Mouse (Mus musculus) forebrain, embryonic 15.5 days (tissue): ENCODE results near the gene Amh. TPM values are rescaled to one million over a fixed set of nuclear protein-coding genes. Genes with fewer than 3 reads are reported as not detected.
"Not testable (repeated sequence)": the region's sequence is repeated elsewhere in the genome, so short reads cannot be mapped to it uniquely, and the experiment has no call there.

Experiments used
- ATAC-seq: fragments of 200-750 bp; cut with Nextera tagmentation; replicated peaks from 2 replicates; pipeline ENCODE4 v1.8.0; 2017; ENCODE audit warnings: mild to moderate bottlenecking, moderate TSS enrichment, moderate library complexity
- H3K27ac ChIP-seq: fragments of 300-500 bp; sonication (generic); replicated peaks from 2 replicates; pipeline ENCODE4 v1.5.1; 2015; ENCODE audit warnings: mild to moderate bottlenecking, inconsistent platforms
- H3K27me3 ChIP-seq: fragments of 300-500 bp; sonication (generic); 2 replicates; pipeline ENCODE4 v1.6.1; 2015; ENCODE audit warnings: inconsistent platforms
- H3K36me3 ChIP-seq: fragments of 300-500 bp; sonication (generic); 2 replicates; pipeline ENCODE4 v1.6.1; 2015; ENCODE audit warnings: mild to moderate bottlenecking, inconsistent platforms
- H3K4me1 ChIP-seq: fragments of 300-500 bp; sonication (generic); 2 replicates; pipeline ENCODE4 v1.6.1; 2015; ENCODE audit warnings: inconsistent platforms
- H3K4me2 ChIP-seq: fragments of 300-500 bp; sonication (generic); replicated peaks from 2 replicates; pipeline ENCODE4 v1.6.1; 2015; ENCODE audit warnings: mild to moderate bottlenecking, inconsistent platforms
- H3K4me3 ChIP-seq: fragments of 300-500 bp; sonication (generic); 2 replicates; pipeline ENCODE4 v1.5.1; 2015; ENCODE audit warnings: mild to moderate bottlenecking, inconsistent platforms
- H3K9ac ChIP-seq: fragments of 300-500 bp; sonication (generic); replicated peaks from 2 replicates; pipeline ENCODE4 v1.6.1; 2015; ENCODE audit warnings: mild to moderate bottlenecking, inconsistent platforms
- H3K9me3 ChIP-seq: fragments of 300-500 bp; sonication (generic); 2 replicates; pipeline ENCODE4 v1.6.1; 2016; ENCODE audit warnings: inconsistent platforms
- WGBS: fragments of 180-500 bp; shearing (Covaris S2); methylation state at CpG from one replicate; pipeline ENCODE4 v1.1.7; 2015; ENCODE audit warnings: mixed read lengths; 5-methylcytosine and 5-hydroxymethylcytosine counted together
- polyA plus RNA-seq: library from polyadenylated mRNA; unstranded; fragments of >200 nt; fragmentation: Nextera tagmentation; extraction: Ambion mirVana; gene quantifications from 2 replicates; pipeline ENCODE4 v1.2.1, GENCODE M21; 2015

Gene Amh
- polyA plus RNA-seq, 1 experiment from 2014 or later: 0.10 TPM

- Histone ChIP-seq H3K4me2 (no peak within 1 kb of the TSS), H3K27ac (no peak within 1 kb of the TSS), H3K4me3 (no peak within 1 kb of the TSS), H3K4me1 (peaks cover 10% of the 10 kb centered on the region), H3K36me3 (no peaks in the 10 kb centered on the region), H3K9me3 (no peaks in the 10 kb centered on the region), H3K27me3 (peaks cover 34% of the 10 kb centered on the region), H3K9ac (no peak within 1 kb of the TSS)
- ATAC-seq: no peak
- 72% methylated on average over 4 of the region's 4 CpGs for WGBS
Measured at GRCm38 (mm10) chr10:80813366-80813765, 8.3 kb downstream of the Amh start, which contains the start of gene Jsrp1. Jsrp1 (minus strand) TSS chr10:80813498.

DNA sequence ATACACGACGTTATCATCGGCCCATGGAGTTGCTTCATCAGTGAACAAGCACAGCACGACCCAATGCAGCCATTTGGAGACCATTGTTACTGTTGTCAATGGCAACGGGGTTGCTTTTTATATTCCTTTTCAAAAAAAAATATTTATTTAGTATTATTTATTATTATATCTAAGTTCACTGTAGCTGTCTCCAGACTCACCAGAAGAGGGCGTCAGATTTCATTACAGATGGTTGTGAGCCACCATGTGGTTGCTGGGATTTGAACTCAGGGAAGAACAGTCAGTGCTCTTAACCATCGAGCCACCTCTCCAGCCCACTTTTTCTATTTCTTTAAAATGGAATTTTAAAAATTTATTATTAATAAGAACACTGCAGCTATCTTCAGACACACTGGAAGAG lies 9.8 kb downstream of the Amh start:
- no peak for ATAC-seq
- WGBS: 71% methylated on average over 7 of the region's 7 CpGs
- Histone ChIP-seq H3K36me3 (no peaks in the 10 kb centered on the region), H3K9me3 (no peaks in the 10 kb centered on the region), H3K4me1 (no peaks in the 10 kb centered on the region), H3K9ac (no peak overlapping the region), H3K4me2 (no peak overlapping the region), H3K4me3 (no peak overlapping the region), H3K27me3 (peaks cover 21% of the 10 kb centered on the region), H3K27ac (no peak overlapping the region)

DNA sequence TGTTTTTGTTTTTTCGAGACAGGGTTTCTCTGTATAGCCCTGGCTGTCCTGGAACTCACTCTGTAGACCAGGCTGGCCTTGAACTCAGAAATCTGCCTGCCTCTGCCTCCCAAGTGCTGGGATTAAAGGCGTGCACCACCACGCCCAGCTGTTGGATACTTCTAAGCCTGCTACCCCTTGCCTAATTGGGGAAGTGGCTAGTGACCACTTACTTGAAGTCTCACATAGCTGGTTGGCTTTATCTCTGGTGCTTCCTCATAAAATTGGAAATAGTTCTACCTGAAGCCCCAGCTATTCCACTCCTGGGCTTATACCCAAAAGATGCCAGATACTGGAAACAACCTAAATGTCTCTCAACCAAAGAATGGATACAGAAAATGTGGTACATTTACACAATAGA lies 11.3 kb downstream of the Amh start:
- not testable (repeated sequence) for H3K36me3 ChIP-seq, H3K27ac ChIP-seq
- WGBS: 78% methylated on average over 3 of the region's 3 CpGs

GRCm38 (mm10) chr10:80817164-80817563 lies 12.1 kb downstream of the Amh start:
- no peak for ATAC-seq
- H3K4me2 ChIP-seq: no peak overlapping the region
- H3K36me3 ChIP-seq: no peaks in the 10 kb centered on the region
- H3K9ac ChIP-seq: no peak overlapping the region
- H3K4me1 ChIP-seq: no peaks in the 10 kb centered on the region
- H3K27me3 ChIP-seq: 0 out of 2 replicates have a peak, but pooled peaks cover 3% of the 10 kb centered on the region
- no peak overlapping the region for H3K4me3 ChIP-seq
- H3K27ac ChIP-seq: no peak overlapping the region
- 68% methylated on average over 2 of the region's 2 CpGs for WGBS
- no peaks in the 10 kb centered on the region for H3K9me3 ChIP-seq

More for the DNA sequence above, 11.3 kb downstream of the Amh start:
- not testable (repeated sequence) for H3K4me2 ChIP-seq, ATAC-seq, H3K4me1 ChIP-seq, H3K27me3 ChIP-seq, H3K9ac ChIP-seq, H3K9me3 ChIP-seq, H3K4me3 ChIP-seq

DNA sequence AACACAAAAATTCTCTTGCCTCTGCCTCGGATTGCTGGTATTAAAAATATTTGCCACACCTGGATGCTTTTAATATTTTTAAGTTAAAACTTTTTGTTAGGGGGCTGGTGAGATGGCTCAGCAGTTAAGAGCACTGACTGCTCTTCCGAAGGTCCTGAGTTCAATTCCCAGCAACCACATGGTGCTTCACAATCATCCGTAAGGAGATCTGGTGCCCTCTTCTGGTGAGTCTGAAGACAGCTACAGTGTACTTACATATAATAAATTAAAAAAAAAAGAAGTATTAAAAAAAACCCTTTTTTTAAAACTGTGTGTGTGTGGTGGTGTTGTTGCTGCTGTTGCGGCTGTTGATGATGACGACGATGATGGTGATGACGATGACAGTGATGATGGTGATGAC lies 12.9 kb downstream of the Amh start:
- not testable (repeated sequence) for H3K27me3 ChIP-seq, H3K9ac ChIP-seq, H3K27ac ChIP-seq, ATAC-seq, H3K4me2 ChIP-seq, H3K9me3 ChIP-seq, H3K4me1 ChIP-seq, H3K4me3 ChIP-seq, H3K36me3 ChIP-seq
- WGBS: 84% methylated on average over 7 of the region's 7 CpGs

- H3K9me3 ChIP-seq: no peaks in the 10 kb centered on the region
- H3K4me1 ChIP-seq: no peaks in the 10 kb centered on the region
- H3K4me3 ChIP-seq: no peak overlapping the region
- no peak overlapping the region for H3K4me2 ChIP-seq
- ATAC-seq: no peak
- WGBS: 60% methylated on average over 6 of the region's 6 CpGs
- H3K36me3 ChIP-seq: no peaks in the 10 kb centered on the region
- no peak overlapping the region for H3K27ac ChIP-seq
- H3K9ac ChIP-seq: no peak overlapping the region
- no peaks in the 10 kb centered on the region for H3K27me3 ChIP-seq
Measured at GRCm38 (mm10) chr10:80818599-80819281, 13.7 kb downstream of the Amh start.

DNA sequence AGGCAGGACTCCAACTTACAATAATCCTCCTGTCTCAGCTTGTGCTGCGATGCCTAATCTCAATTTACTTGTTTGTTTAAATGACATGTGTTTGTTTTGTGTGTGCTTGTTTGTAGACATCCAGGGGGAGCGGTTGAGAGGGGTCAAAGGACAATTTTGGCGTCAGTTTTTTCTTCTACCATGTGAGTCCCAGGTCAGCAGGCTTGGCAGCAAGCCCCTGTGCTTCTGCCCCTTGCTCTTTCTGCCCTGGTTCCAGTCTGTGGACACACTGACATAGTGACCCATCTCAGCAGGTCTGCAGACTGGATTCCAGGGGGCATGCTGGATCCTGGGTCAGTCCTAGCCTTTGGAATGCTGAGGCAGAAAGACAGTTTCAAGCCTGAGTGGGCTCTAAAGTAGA lies 14.4 kb downstream of the Amh start:
- 64% methylated on average over 3 of the region's 3 CpGs for WGBS
- Histone ChIP-seq H3K4me2 (no peak overlapping the region), H3K27me3 (no peaks in the 10 kb centered on the region), H3K4me3 (no peak overlapping the region), H3K9ac (no peak overlapping the region), H3K4me1 (no peaks in the 10 kb centered on the region), H3K9me3 (no peaks in the 10 kb centered on the region), H3K36me3 (no peaks in the 10 kb centered on the region), H3K27ac (no peak overlapping the region)
- no peak for ATAC-seq

GRCm38 (mm10) chr10:80821991-80822390 lies 16.9 kb downstream of the Amh start:
- H3K36me3 ChIP-seq: no peaks in the 10 kb centered on the region
- H3K4me1 ChIP-seq: no peaks in the 10 kb centered on the region; the same call in 1 of the 2 replicates
- no peaks in the 10 kb centered on the region for H3K9me3 ChIP-seq
- H3K4me3 ChIP-seq: no peak overlapping the region
- WGBS: 43% methylated on average over 2 of the region's 2 CpGs
- H3K4me2 ChIP-seq: no peak overlapping the region
- no peak overlapping the region for H3K9ac ChIP-seq
- H3K27me3 ChIP-seq: no peaks in the 10 kb centered on the region
- ATAC-seq: no peak
- H3K27ac ChIP-seq: no peak overlapping the region

- Histone ChIP-seq H3K36me3 (no peaks in the 10 kb centered on the region), H3K27ac (no peak overlapping the region), H3K4me3 (no peak overlapping the region), H3K27me3 (no peaks in the 10 kb centered on the region), H3K4me1 (peaks cover 2% of the 10 kb centered on the region), H3K9ac (no peak overlapping the region), H3K4me2 (no peak overlapping the region), H3K9me3 (no peaks in the 10 kb centered on the region)
- WGBS: 87% methylated on average over 5 of the region's 5 CpGs
- ATAC-seq: no peak
Measured at GRCm38 (mm10) chr10:80822528-80822927, 17.5 kb downstream of the Amh start.

GRCm38 (mm10) chr10:80823316-80823715 lies 18.3 kb downstream of the Amh start:
- H3K9ac ChIP-seq: no peak overlapping the region
- no peaks in the 10 kb centered on the region for H3K27me3 ChIP-seq
- WGBS: 72% methylated on average over 1 of the region's 1 CpGs
- peaks cover under 1% of the 10 kb centered on the region; the same call in 1 of the 2 replicates for H3K36me3 ChIP-seq
- no peak overlapping the region for H3K27ac ChIP-seq
- no peak overlapping the region for H3K4me2 ChIP-seq
- ATAC-seq: no peak
- no peak overlapping the region for H3K4me3 ChIP-seq
- no peaks in the 10 kb centered on the region for H3K9me3 ChIP-seq
- H3K4me1 ChIP-seq: peaks cover 10% of the 10 kb centered on the region

GRCm38 (mm10) chr10:80823847-80824643 lies 19.0 kb downstream of the Amh start:
- H3K27ac ChIP-seq: no peak overlapping the region
- WGBS: 70% methylated on average over 8 of the region's 8 CpGs
- no peak for ATAC-seq

DNA sequence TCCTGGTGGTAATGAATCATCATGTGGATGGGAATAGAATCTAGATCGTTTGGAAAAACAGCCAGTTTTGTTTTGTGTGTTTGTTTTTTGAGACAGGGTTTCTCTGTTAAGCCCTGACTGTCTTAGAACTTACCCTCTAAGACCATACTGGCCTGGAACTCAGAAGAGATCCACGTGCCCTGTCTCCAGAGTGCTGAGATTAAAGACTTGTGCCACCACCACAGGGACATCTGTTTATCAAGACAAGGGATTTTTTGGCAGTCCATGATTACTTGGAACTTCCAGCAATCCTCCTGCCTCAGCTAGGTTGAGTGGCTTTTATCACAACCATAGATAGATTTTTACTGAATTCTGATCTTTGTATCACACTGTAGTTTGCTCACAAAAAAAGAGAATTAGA lies 19.8 kb downstream of the Amh start:
- ATAC-seq: no peak
- no peak overlapping the region for H3K9ac ChIP-seq
- 80% methylated on average over 2 of the region's 2 CpGs for WGBS
- peaks cover 19% of the 10 kb centered on the region for H3K4me1 ChIP-seq
- H3K36me3 ChIP-seq: peaks cover 12% of the 10 kb centered on the region
- H3K4me2 ChIP-seq: no peak overlapping the region
- no peaks in the 10 kb centered on the region for H3K9me3 ChIP-seq
- no peaks in the 10 kb centered on the region for H3K27me3 ChIP-seq
- no peak overlapping the region for H3K4me3 ChIP-seq
- no peak overlapping the region for H3K27ac ChIP-seq

More at GRCm38 (mm10) chr10:80823847-80824643, 19.0 kb downstream of the Amh start:
- H3K4me1 ChIP-seq: peaks cover 14% of the 10 kb centered on the region
- no peak overlapping the region for H3K4me2 ChIP-seq
- no peaks in the 10 kb centered on the region for H3K27me3 ChIP-seq
- no peak overlapping the region for H3K9ac ChIP-seq
- H3K36me3 ChIP-seq: peaks cover 4% of the 10 kb centered on the region
- no peaks in the 10 kb centered on the region for H3K9me3 ChIP-seq
- no peak overlapping the region for H3K4me3 ChIP-seq
